Mouse (Mus musculus) bone marrow macrophage, adult 2 months (primary cell): ENCODE measurements around the gene Slc27a5. TPM values are rescaled to one million over a fixed set of nuclear protein-coding genes. Genes with fewer than 3 reads are reported as not detected.

Experiments
- H3K27ac ChIP-seq: 2 replicates; pipeline ENCODE4 v1.5.1; 2012; ENCODE audit warnings: low read depth, low read length; ENCODE audit not compliant: insufficient read depth
- H3K4me1 ChIP-seq: 2 replicates; pipeline ENCODE4 v1.6.1; 2012; ENCODE audit warnings: low read length; ENCODE audit not compliant: control insufficient read depth, insufficient read depth
- H3K4me3 ChIP-seq: 2 replicates; pipeline ENCODE4 v1.5.1; 2012; ENCODE audit warnings: mild to moderate bottlenecking, low read length, moderate library complexity; ENCODE audit not compliant: insufficient read depth
- CTCF ChIP-seq: IDR thresholded peaks from 2 replicates; pipeline ENCODE4 v1.5.1; 2012; ENCODE audit warnings: low read depth, mild to moderate bottlenecking, low read length, moderate library complexity
- POLR2A ChIP-seq: IDR thresholded peaks from 2 replicates; pipeline ENCODE4 v1.6.1; 2012; ENCODE audit warnings: mild to moderate bottlenecking, low read depth, low read length, borderline replicate concordance
- polyA plus RNA-seq: library from polyadenylated mRNA; stranded (reverse); fragments of >200 nt; gene quantifications from 2 replicates; pipeline ENCODE4 v1.2.4, GENCODE M21; 2012; ENCODE audit not compliant: missing spikeins, insufficient read depth, insufficient read length

Slc27a5 gene
- polyA plus RNA-seq, 1 experiment = not detected

DNA sequence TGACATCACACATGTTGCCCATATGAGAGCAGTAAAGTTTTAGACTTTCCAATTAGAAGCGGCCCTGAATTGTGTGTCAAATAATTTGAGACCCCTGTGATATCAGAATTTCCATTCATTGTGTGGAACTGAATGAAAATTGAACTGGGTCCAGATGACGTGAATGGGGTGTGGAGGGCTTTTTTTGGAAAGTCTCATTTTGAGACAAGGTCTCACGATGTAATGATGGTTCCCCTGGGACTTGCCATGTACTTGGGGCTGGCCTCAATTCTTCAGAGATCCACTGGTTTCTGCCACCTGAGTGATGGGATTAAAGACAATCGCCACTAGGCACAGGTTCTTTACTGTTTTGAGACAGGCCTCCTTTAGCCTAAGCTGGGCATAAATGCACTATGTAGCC lies 57.4 kb downstream of the Slc27a5 start:
- no peak for TF ChIP-seq CTCF
- no peak for TF ChIP-seq POLR2A
- H3K4me3 ChIP-seq = no peak overlapping the region
- no peak overlapping the region for H3K27ac ChIP-seq
- no peaks in the 10 kb centered on the region for H3K4me1 ChIP-seq

Other genes starting within 250 kb of the Slc27a5 start
- gene Zscan18, start 194.6 kb downstream of the Slc27a5 start, polyA plus RNA-seq = 0.32 and 0.44 TPM in 2 replicates
- gene Zfp329, start 179.3 kb downstream of the Slc27a5 start, polyA plus RNA-seq = 9.8 and 10.1 TPM in 2 replicates
- gene Zfp110, start 163.4 kb downstream of the Slc27a5 start, polyA plus RNA-seq = 19.9 and 20.4 TPM in 2 replicates
- gene Zfp128, start 117.0 kb downstream of the Slc27a5 start, polyA plus RNA-seq = 2.8 and 3.4 TPM in 2 replicates
- 6.5 and 6.7 TPM in 2 replicates for gene Zscan22, start 100.4 kb downstream of the Slc27a5 start, polyA plus RNA-seq
- gene Rps5, start 75.9 kb downstream of the Slc27a5 start, polyA plus RNA-seq = 1,220 and 1,261 TPM in 2 replicates
- 0.24 TPM in 1 of 2 replicates, not detected in the other for gene Rnf225, start 70.8 kb downstream of the Slc27a5 start, polyA plus RNA-seq
- 3.8 and 3.9 TPM in 2 replicates for gene Zfp324, start 32.4 kb downstream of the Slc27a5 start, polyA plus RNA-seq
- gene Zfp446, start 20.3 kb downstream of the Slc27a5 start, polyA plus RNA-seq = 2.6 and 3.6 TPM in 2 replicates
- gene Trim28, start 922 bp upstream of the Slc27a5 start, polyA plus RNA-seq = 165 and 177 TPM in 2 replicates
- gene Zbtb45, start 11.8 kb upstream of the Slc27a5 start, polyA plus RNA-seq = 15.6 and 17.3 TPM in 2 replicates
- 161 and 167 TPM in 2 replicates for gene Chmp2a, start 36.6 kb upstream of the Slc27a5 start, polyA plus RNA-seq
- 171 and 193 TPM in 2 replicates for gene Ube2m, start 40.1 kb upstream of the Slc27a5 start, polyA plus RNA-seq
- gene Mzf1, start 56.6 kb upstream of the Slc27a5 start, polyA plus RNA-seq = 1.2 and 1.5 TPM in 2 replicates
- not detected in 2 replicates for gene Vmn1r85, start 97.0 kb upstream of the Slc27a5 start, polyA plus RNA-seq
- 0.57 TPM in 1 of 2 replicates, not detected in the other for gene Vmn1r86, start 121.7 kb upstream of the Slc27a5 start, polyA plus RNA-seq
- 0.13 TPM in 1 of 2 replicates, not detected in the other for gene Vmn1r87, start 142.0 kb upstream of the Slc27a5 start, polyA plus RNA-seq
- gene Vmn1r88, start 161.4 kb upstream of the Slc27a5 start, polyA plus RNA-seq = 0.07 TPM in 1 of 2 replicates, not detected in the other
- not detected in 2 replicates for gene Vmn1r89, start 214.8 kb upstream of the Slc27a5 start, polyA plus RNA-seq